Mouse (Mus musculus) cortical plate, adult 2 months (tissue): ENCODE measurements around the gene Gfi1.

Source experiments
- CTCF ChIP-seq: fragments of 200-500 bp; IDR thresholded peaks from 2 replicates; pipeline ENCODE4 v1.5.1; 2011; ENCODE audit warnings: mild to moderate bottlenecking, control low read depth, low read length; ENCODE audit not compliant: insufficient read depth; ENCODE audit errors: extremely low read depth
- POLR2A ChIP-seq: fragments of 200-500 bp; IDR thresholded peaks from 2 replicates; pipeline ENCODE4 v1.6.1; 2011; ENCODE audit warnings: mild to moderate bottlenecking, low read length, control low read depth; ENCODE audit not compliant: insufficient read depth; ENCODE audit errors: extremely low read depth

DNA sequence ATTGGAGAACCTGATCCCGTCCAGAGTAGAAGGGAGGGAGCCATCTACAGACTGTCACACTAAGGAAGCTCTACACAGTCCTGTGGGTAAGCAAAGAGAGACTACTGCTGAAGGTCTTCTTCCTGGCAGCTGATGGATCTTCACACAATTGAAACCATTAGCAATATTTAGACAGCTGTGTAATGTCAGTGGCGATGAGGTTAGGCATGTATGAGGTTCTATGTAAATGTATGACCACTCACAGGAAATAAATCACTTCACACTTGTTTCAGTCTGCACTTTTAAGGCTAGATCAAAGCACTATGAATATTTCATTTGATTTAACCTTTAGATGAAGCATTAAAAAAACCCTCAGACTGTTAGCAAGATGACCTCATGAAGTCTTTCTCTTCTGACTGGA lies 30.2 kb upstream of the Gfi1 start:
- TF ChIP-seq CTCF = no peak
- TF ChIP-seq POLR2A = no peak
